Mouse (Mus musculus) kidney, adult 18-20 months (tissue): ENCODE measurements around the gene Prkrip1.
A peak's percentile ranks its signal among the peaks of the same experiment; 100 is the strongest.
"Not testable (repeated sequence)": the region's sequence is repeated elsewhere in the genome, so short reads cannot be mapped to it uniquely, and the experiment has no call there.

Experiments
- DNase-seq: peaks from one replicate; pipeline ENCODE4 v3.0.0; 2021

The Prkrip1 gene

GRCm38 (mm10) chr5:136160084-136160483 is 38.7 kb downstream of the Prkrip1 start:
- not testable (repeated sequence) for DNase-seq

- DNase-seq = no peak
Observed at GRCm38 (mm10) chr5:136155399-136155798, 43.4 kb downstream of the Prkrip1 start.

DNA sequence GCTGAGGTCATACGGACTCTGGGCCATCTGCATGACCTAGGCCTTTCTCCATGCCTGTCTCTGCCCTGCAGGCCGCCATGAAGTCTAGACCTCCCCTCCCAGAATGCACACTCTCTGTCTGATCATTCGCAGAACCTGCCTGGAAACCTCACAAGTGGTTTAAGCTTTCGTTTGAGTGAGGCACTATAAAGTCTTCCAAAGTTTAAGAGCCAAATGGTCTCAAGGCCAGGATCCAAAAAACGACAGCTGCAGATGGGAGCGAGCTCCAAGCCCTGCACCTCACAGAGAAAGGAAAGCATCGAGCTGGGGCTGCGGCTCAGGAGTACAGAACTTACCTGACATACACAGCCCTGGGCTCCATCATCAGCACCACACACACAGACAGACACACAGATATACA is 46.4 kb downstream of the Prkrip1 start:
- DNase-seq = no peak

DNA sequence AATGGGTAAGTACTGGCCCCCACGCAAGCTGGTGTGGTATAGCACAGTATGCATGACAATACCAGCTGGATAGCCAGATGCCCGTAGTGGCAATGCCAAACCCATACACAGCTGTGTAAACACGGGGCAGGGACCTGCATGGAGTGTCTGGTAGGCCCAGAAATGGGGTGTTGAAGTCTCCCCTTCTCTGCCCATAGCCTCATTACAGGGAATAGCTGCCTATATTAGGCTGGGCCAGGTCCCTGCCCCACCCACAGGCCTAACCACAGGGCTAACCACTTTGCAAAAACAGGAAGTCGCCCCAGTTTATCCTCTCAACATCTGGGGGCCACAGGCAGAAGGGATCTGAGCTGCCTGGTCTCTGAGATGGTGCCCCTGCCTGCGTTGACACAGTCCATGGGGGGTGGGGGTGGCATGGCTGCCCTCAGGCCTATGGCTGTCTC is 49.6 kb downstream of the Prkrip1 start:
- not testable (repeated sequence) for DNase-seq

- no peak for DNase-seq
Observed at GRCm38 (mm10) chr5:136147704-136148103, 51.1 kb downstream of the Prkrip1 start.

GRCm38 (mm10) chr5:136146936-136147335 is 51.8 kb downstream of the Prkrip1 start:
- DNase-seq = no peak

GRCm38 (mm10) chr5:136144606-136145430 is 53.9 kb downstream of the Prkrip1 start:
- no peak for DNase-seq

DNA sequence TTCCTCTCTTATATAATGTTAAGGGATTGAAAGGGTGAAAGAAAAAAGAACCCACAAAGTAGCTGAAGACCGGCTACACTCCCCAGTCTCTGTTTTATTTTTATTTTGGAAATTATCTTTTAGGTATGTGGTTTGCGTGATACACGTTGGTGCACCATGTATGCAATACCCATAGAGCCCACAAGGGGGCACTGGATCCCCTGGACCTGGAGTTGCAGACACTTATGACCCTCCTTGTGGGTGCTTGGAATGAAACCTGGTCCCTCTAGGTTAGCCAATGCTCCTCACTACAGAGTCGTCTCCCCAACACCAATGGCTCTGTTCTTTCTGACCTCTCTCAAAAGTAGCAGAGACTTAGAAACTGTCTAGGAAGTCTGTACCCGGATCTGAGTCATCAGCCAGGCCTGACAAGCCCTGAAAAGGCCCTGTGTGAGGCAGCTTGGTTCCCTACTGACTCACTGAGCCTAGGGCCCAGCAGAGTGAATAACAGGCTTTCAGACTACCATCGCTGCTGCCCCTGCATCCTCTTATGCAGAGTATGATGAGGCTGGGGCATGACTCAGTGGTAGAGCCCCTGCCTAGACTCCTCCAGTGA is 55.5 kb downstream of the Prkrip1 start:
- no peak for DNase-seq

DNA sequence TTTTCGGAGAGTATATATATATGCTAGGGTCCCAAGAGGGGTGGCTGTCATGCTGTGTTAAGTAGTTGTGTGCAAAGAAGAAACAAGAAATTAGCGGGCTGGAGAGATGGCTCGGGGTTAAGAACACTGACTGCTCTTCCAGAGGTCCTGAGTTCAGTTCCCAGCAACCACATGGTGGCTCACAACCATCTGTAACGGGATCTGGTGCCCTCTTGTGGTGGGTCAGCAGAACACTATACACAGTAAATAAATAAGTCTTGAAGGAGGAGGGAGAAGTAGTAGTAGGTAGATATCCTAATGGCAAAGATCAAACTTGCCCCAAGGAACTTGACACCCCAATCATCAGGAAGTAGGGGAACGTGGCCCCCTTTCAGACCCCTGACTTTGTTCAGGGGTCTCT is 56.0 kb downstream of the Prkrip1 start:
- DNase-seq = no peak

- DNase-seq = no peak
Observed at GRCm38 (mm10) chr5:136140057-136140482, 58.7 kb downstream of the Prkrip1 start.

DNA sequence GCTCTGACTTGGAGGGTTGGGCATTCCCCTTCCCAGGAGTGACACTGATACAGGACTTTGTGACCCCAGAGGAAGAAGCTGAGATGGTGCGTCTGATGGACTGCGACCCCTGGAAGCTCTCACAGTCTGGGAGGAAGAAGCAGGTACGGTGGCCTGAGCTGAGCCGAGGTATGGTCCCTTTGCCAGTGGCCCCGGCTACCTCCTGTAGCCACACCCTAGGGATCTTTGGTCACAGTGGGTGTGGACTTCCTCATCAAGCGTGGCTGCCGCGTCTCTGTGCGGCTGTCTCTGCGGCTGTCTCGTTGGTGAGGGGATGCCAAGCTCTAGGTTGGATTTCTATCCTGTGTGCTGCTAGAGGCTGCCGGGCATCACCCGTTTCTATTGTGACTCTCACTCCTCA is 59.4 kb downstream of the Prkrip1 start:
- DNase-seq = no peak

DNA sequence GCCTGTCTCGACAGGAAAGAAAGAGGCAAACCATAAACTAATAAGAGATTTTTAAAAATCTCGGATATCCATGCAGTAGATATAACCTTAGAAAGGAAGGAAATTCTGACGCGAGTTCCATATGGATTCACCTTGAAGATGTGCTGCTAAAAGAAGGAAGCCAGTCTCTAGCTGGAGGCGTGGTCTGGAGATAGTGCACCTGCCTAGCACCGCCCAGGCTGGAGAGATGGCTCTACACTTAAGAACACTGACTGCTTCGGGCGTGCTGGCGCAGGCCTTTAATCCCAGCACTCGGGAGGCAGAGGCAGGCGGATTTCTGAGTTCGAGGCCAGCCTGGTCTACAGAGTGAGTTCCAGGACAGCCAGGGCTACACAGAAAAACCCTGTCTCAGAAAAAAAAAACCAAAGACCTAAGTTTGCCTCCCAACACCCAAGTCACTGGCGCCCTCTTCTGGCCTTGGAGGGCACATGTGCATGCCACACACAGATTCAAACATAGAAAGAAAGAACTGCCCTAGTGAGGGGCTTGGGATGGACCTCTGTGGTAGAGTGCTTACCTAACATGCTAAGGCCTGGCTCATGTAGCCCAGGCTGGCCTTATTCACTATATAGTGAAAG is 61.0 kb downstream of the Prkrip1 start:
- peak; percentile 54 for DNase-seq

GRCm38 (mm10) chr5:136136292-136136990 is 62.3 kb downstream of the Prkrip1 start:
- no peak for DNase-seq

DNA sequence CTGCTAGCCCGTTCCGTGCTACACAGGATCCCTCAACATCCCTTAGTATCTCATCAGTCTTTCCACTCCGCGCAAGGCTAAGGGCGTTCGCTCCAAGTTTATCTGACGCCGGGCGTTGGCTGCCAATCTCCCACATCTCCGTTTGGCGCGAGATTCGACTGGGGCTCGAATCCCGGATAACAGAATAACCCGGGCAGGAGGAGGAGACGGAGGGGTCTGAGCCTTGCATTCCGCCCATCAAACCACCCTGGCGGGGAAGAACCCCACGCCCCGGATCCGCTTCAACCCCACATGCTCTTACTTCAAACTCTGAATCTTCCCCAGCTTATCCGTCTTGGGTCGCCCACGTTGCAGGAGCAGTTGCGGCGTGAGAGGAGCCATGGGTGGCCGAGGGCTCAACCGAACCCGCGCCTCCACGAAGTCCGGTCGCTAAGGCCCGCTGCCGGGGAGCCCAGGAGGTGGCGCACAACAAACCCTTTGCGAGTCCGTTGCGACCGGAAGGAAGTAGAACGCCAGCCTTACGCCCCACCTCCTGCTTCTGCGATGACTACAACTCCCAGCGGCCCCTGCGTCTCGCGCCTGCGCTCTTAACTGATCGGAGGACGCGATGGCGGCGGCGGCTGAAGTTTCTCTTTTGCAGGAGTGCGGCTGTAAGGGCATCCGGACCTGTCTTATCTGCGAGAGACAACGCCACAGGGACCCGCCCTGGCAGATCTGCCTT is 63.0 kb downstream of the Prkrip1 start, which contains the start of the genes Lrwd1 and Alkbh4:
Gene Lrwd1, minus strand, starts transcription at position 504 of the 721 bp plus-strand sequence.
Gene Alkbh4, plus strand, starts transcription at position 576 of the 721 bp plus-strand sequence.
- DNase-seq = peak; percentile 96
